Mouse (Mus musculus): ENCODE results near the gene Asb7.

DNA sequence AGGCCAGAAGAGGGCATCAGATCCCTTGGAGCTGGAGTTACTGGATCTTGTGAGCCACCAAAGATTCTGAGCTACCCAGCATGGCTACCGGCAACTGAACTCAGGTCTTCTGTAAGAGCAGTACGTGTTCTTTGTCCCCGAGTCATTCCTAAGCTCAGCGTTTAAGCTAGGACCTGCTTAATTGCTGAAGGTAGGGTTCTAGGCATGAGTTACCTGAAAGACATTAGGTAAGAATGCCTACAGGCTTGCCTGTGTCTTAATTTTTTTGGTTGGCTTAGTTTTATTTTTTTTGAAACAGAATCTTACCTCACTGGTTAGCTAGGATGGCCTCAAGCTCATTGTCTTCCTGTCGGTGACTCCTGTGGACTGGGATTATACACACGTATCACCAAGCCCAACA is 38.7 kb upstream of the Asb7 start:
- TF ChIP-seq CTCF (conservative IDR thresholded peaks at IDR 0.05; ENCODE audit: insufficient read depth, insufficient read length, low read depth, low read length) (no peak), POLR2A (IDR thresholded peaks at IDR 0.05; ENCODE audit: low read depth, low read length) (no peak)

Data from kidney, adult 2 months (tissue).